Mouse (Mus musculus) embryonic facial prominence, embryonic 11.5 days (tissue): ENCODE results near the gene Naa38. TPM values are rescaled to one million over a fixed set of nuclear protein-coding genes. Genes with fewer than 3 reads are reported as not detected.
"Not testable (repeated sequence)": the region's sequence is repeated elsewhere in the genome, so short reads cannot be mapped to it uniquely, and the experiment has no call there.

Source experiments
- ATAC-seq: fragments of 200-750 bp; cut with Nextera tagmentation; replicated peaks from 2 replicates; pipeline ENCODE4 v1.8.0; 2017; ENCODE audit warnings: low read depth; ENCODE audit not compliant: insufficient number of reproducible peaks, low FRiP score, low TSS enrichment
- DNase-seq: peaks from one replicate; pipeline ENCODE4 v3.0.0-alpha.2; 2015; ENCODE audit warnings: low spot score
- H3K27ac ChIP-seq: fragments of 300-500 bp; sonication (generic); replicated peaks from 2 replicates; pipeline ENCODE4 v1.5.1; 2014; ENCODE audit warnings: mild to moderate bottlenecking, low read depth, low read length, control low read depth
- H3K27me3 ChIP-seq: fragments of 300-500 bp; sonication (generic); 2 replicates; pipeline ENCODE4 v1.6.1; 2014; ENCODE audit warnings: mild to moderate bottlenecking, low read length, moderate library complexity, mixed read lengths; ENCODE audit not compliant: control insufficient read depth, insufficient read depth
- H3K36me3 ChIP-seq: fragments of 300-500 bp; sonication (generic); replicated peaks from 2 replicates; pipeline ENCODE4 v1.6.1; 2014; ENCODE audit warnings: low read depth, mild to moderate bottlenecking, low read length, moderate library complexity, mixed read lengths; ENCODE audit not compliant: control insufficient read depth, insufficient read depth
- H3K4me1 ChIP-seq: fragments of 300-500 bp; sonication (generic); 2 replicates; pipeline ENCODE4 v1.6.1; 2014; ENCODE audit warnings: low read length, mixed read lengths; ENCODE audit not compliant: control insufficient read depth, insufficient read depth
- H3K4me2 ChIP-seq: fragments of 300-500 bp; sonication (generic); 2 replicates; pipeline ENCODE4 v1.6.1; 2014; ENCODE audit warnings: low read depth, mild to moderate bottlenecking, control low read depth, low read length, moderate library complexity
- H3K4me3 ChIP-seq: fragments of 300-500 bp; sonication (generic); 2 replicates; pipeline ENCODE4 v1.5.1; 2014; ENCODE audit warnings: low read depth, low read length, control low read depth
- H3K9ac ChIP-seq: fragments of 300-500 bp; sonication (generic); replicated peaks from 2 replicates; pipeline ENCODE4 v1.6.1; 2014; ENCODE audit warnings: mild to moderate bottlenecking, control low read depth, low read length
- H3K9me3 ChIP-seq: fragments of 300-500 bp; sonication (generic); replicated peaks from 2 replicates; pipeline ENCODE4 v1.6.1; 2016; ENCODE audit warnings: mild to moderate bottlenecking, low read length, inconsistent platforms, mixed read lengths; ENCODE audit not compliant: control insufficient read depth
- WGBS: fragments of 180-500 bp; shearing (Covaris S2); extraction: QIAGEN DNeasy Blood & Tissue Kit; methylation state at CpG from one replicate; pipeline ENCODE4 v1.1.7; 2014; 5-methylcytosine and 5-hydroxymethylcytosine counted together
- polyA plus RNA-seq: library from polyadenylated mRNA; unstranded; fragments of >200 nt; fragmentation: Nextera tagmentation; extraction: Ambion mirVana; gene quantifications from 2 replicates; pipeline ENCODE4 v1.2.1, GENCODE M21; 2014

The Naa38 gene
- polyA plus RNA-seq, 1 experiment from 2014 or later: 123 TPM

- Histone ChIP-seq H3K27me3 (no peaks in the 10 kb centered on the region), H3K4me2 (no peak overlapping the region), H3K4me3 (no peak overlapping the region), H3K9ac (no peak overlapping the region), H3K27ac (no peak overlapping the region), H3K4me1 (no peaks in the 10 kb centered on the region; the same call in 1 of the 2 replicates), H3K36me3 (no peaks in the 10 kb centered on the region), H3K9me3 (no peaks in the 10 kb centered on the region)
- 45% methylated on average over 10 of the region's 10 CpGs for WGBS
- DNase-seq: peak; percentile 88
- ATAC-seq: no peak; the same call in 1 of the 2 replicates
These were observed 4.8 kb upstream of the Naa38 start for GRCm38 (mm10) chr11:69390400-69391034.

- not testable (repeated sequence) for H3K27me3 ChIP-seq, H3K27ac ChIP-seq, H3K36me3 ChIP-seq, H3K4me1 ChIP-seq, DNase-seq, H3K9me3 ChIP-seq, ATAC-seq
- Histone ChIP-seq H3K4me3 (peak overlapping the region; percentile 52), H3K9ac (peak overlapping the region; percentile 78), H3K4me2 (peak overlapping the region; percentile 63)
- WGBS: 1% methylated on average over 31 of the region's 31 CpGs
These were observed 608 bp upstream of the Naa38 start for GRCm38 (mm10) chr11:69394591-69395167.

GRCm38 (mm10) chr11:69395634-69396373 is 517 bp downstream of the Naa38 start:
- Histone ChIP-seq H3K27ac (peak overlapping the region; percentile 74), H3K27me3 (no peaks in the 10 kb centered on the region), H3K9me3 (no peaks in the 10 kb centered on the region), H3K9ac (peak overlapping the region; percentile 78), H3K4me1 (peaks cover 10% of the 10 kb centered on the region), H3K4me3 (peak overlapping the region; percentile 52), H3K4me2 (peak overlapping the region; percentile 63), H3K36me3 (no peaks in the 10 kb centered on the region; the same call in 1 of the 2 replicates)
- ATAC-seq (peak; percentile 81), DNase-seq (peak; percentile 99)
- under 1% methylated on average over 48 of the region's 48 CpGs for WGBS

- Histone ChIP-seq H3K4me3 (peak overlapping the region; percentile 16; the same call in 1 of the 2 replicates), H3K9ac (peak overlapping the region; percentile 43; the same call in 1 of the 2 replicates), H3K36me3 (peaks cover 2% of the 10 kb centered on the region), H3K27me3 (no peaks in the 10 kb centered on the region), H3K4me2 (peak overlapping the region; percentile 63), H3K4me1 (peaks cover 10% of the 10 kb centered on the region), H3K9me3 (no peaks in the 10 kb centered on the region), H3K27ac (no peak overlapping the region)
- DNase-seq (no peak), ATAC-seq (no peak)
- WGBS: 19% methylated on average over 11 of the region's 11 CpGs
These were observed 1.5 kb downstream of the Naa38 start for GRCm38 (mm10) chr11:69396772-69397171.

- no peak for DNase-seq
- peaks cover 10% of the 10 kb centered on the region for H3K4me1 ChIP-seq
- H3K9me3 ChIP-seq: no peaks in the 10 kb centered on the region
- 7% methylated on average over 24 of the region's 24 CpGs for WGBS
- peak overlapping the region; percentile 31 for H3K4me3 ChIP-seq
- peak overlapping the region; percentile 60 for H3K9ac ChIP-seq
- ATAC-seq: no peak
- H3K4me2 ChIP-seq: peak overlapping the region; percentile 39
- H3K27me3 ChIP-seq: no peaks in the 10 kb centered on the region
- H3K36me3 ChIP-seq: peaks cover 6% of the 10 kb centered on the region
- no peak overlapping the region; the same call in 1 of the 2 replicates for H3K27ac ChIP-seq
These were observed 2.3 kb downstream of the Naa38 start for GRCm38 (mm10) chr11:69397581-69398057.

- no peak within 1 kb of the TSS; the same call in 1 of the 2 replicates for H3K27ac ChIP-seq
- H3K4me3 ChIP-seq: peak within 1 kb of the TSS; percentile 31
- peak within 1 kb of the TSS; percentile 63 for H3K4me2 ChIP-seq
- WGBS: 4% methylated on average over 15 of the region's 16 CpGs
- no peaks in the 10 kb centered on the region for H3K27me3 ChIP-seq
- H3K36me3 ChIP-seq: peaks cover 6% of the 10 kb centered on the region
- no peaks in the 10 kb centered on the region for H3K9me3 ChIP-seq
- H3K4me1 ChIP-seq: peaks cover 10% of the 10 kb centered on the region
- H3K9ac ChIP-seq: peak within 1 kb of the TSS; percentile 60
- DNase-seq (peak; percentile 70), ATAC-seq (no peak)
These were observed 2.8 kb downstream of the Naa38 start, which contains the start of gene Tmem88 for GRCm38 (mm10) chr11:69398059-69398458. Gene Tmem88, minus strand, starts transcription at chr11:69398234.

- Histone ChIP-seq H3K9me3 (no peaks in the 10 kb centered on the region), H3K27ac (no peak overlapping the region), H3K4me2 (peak overlapping the region; percentile 39), H3K27me3 (no peaks in the 10 kb centered on the region), H3K4me3 (peak overlapping the region; percentile 31; the same call in 1 of the 2 replicates), H3K36me3 (peaks cover 10% of the 10 kb centered on the region), H3K4me1 (peaks cover 10% of the 10 kb centered on the region), H3K9ac (peak overlapping the region; percentile 60; the same call in 1 of the 2 replicates)
- ATAC-seq: no peak
- DNase-seq: no peak
- 18% methylated on average over 21 of the region's 21 CpGs for WGBS
These were observed 3.4 kb downstream of the Naa38 start for GRCm38 (mm10) chr11:69398486-69399200.
